Mouse (Mus musculus): Measurements from ENCODE around the gene Ccr3.
"Not testable (repeated sequence)": the region's sequence is repeated elsewhere in the genome, so short reads cannot be mapped to it uniquely, and the experiment has no call there.

The Ccr3 gene

GRCm38 (mm10) chr9:124021672-124022071 is at the start of gene Ccr3:
Gene Ccr3, plus strand, starts transcription at chr9:124021972.
- DNase-seq: no peak

GRCm38 (mm10) chr9:123975630-123976029 is 46.1 kb upstream of the Ccr3 start:
- DNase-seq: no peak

GRCm38 (mm10) chr9:123976876-123977663 is 44.7 kb upstream of the Ccr3 start:
- DNase-seq: no peak

DNA sequence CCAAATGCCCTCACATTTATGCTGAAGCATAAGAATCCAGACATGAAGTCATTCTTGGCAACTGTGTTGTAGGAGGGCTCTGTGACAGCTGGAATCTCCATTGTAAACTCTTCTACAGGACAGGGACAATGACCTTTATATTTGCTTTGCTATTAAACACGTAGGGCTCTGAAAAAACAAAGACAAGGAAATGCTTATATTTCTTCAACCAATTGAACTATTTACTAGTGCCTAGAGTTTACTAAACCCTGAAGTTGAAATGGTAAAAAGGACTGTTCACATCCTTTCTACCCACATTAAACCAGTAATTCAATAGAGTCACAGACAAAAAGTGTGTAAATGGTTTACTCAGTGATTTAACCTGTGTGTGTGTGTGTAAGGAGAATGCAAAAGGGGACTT is 43.5 kb upstream of the Ccr3 start, which contains the start of gene Ccr1l1:
TSS of gene Ccr1l1 (minus strand) at position 101 of the 400 bp plus-strand sequence.
- DNase-seq: no peak

DNA sequence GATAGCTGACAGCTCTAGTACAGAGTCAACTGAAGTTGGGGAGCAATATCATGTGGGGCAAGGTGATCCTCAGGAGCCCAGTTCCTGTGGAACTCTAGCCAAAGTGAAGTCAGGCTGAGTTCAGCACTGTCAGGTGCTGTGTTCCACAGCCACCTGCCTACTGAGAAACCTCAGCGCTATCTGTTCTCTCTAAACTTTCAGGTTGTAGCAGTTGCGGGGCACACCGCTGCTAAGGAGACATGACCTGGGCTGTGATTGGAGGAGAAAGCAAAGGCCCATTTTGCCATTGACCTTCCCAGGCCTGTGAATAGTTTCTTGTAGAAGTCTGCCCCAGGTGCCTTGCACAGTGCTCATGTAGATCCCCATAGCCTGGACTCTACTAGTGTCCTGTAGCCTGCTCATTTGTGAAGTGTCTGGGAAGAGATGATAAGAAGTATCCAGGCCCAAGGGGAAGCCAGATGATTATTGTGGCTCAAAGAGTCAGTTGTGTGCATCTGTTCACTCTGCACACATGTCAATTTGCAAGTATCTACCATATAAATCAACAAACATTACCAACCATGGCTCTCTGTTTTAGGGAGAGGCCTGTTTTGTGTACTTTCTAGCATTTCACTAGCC is 40.8 kb upstream of the Ccr3 start:
- not testable (repeated sequence) for DNase-seq

- no peak for DNase-seq
These were observed 39.9 kb upstream of the Ccr3 start for GRCm38 (mm10) chr9:123981909-123982308.

DNA sequence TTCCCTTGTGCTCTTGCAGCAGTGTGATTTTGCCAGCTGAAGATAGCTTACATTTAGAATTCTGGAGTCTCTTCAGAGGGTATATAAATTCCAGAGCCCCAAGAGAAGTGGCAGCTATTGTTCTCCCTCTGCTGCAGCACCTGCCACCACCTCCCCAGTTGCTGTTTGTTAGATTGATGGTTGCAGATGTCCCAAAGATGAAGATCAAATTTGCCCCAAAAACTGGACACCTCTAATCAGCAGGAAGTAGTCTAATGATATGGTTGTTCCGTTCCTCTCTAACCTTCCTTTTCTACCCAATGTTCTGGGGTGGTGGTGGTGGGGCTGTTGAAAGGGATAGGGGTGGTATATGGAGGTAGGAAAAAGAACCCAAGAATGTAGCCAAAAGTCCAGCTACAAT is 39.1 kb upstream of the Ccr3 start:
- no peak for DNase-seq

DNA sequence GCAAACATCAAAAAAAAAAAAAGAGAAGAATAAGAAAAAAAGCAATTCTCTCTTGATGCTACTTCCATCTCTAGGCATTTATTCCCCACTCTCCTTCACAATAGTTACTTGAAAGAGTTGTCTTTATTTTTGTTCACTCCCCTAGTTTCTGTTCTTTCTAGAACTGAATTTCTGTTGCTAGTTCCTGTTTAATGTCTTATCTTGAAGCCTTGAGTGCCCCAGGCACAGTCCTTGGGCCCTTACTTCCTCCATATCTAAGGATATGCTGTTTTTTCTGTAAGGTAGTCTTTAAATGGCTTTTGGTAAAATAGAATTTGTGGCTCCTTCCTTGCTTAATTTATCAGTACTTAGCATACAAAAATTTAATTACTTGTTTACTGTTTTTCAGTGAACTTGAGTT is 36.8 kb upstream of the Ccr3 start:
- no peak for DNase-seq

- no peak for DNase-seq
These were observed 35.6 kb upstream of the Ccr3 start for GRCm38 (mm10) chr9:123986217-123986616.

- DNase-seq: no peak
These were observed 32.1 kb upstream of the Ccr3 start for GRCm38 (mm10) chr9:123989671-123990070.

- no peak for DNase-seq
These were observed 30.4 kb upstream of the Ccr3 start for GRCm38 (mm10) chr9:123991312-123991906.

DNA sequence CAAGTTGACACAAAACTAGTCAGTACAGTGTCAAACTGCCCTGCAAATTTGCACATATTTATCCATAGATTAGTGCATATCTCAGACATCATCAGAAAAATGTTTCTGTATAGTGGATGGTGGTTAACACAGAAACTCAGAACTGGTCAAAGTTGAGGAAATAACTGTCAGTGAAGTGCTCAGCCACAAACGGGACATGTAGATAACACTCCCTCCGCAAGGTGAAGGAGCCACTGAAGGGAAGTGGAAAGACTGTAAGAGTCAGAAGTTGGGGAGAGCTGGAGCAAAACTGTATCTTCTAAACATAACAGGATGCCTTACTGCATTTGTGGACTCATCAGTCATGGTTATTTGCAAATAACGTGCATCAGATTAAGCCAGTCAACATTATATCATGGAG is 24.1 kb upstream of the Ccr3 start:
- no peak for DNase-seq

DNA sequence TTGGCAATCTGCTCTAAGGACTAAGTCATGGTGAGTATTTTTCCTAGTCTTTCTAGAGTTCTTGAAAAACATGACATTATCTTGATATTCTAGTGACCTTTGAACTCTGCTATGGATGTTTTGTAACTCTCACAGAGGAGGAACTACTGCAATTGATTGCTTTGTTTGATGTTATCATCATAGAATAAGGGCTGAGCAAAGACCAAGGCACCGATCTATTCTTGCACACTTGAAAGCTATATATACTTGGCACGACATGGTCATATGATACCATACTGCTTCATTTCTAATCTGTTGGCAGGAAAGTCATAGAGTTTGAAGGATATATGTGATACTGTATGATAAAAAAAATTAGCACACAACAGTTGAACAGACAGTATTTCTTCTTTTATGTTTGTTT is 22.0 kb upstream of the Ccr3 start:
- no peak for DNase-seq

- DNase-seq: no peak
These were observed 9.1 kb upstream of the Ccr3 start for GRCm38 (mm10) chr9:124012691-124013090.

- DNase-seq: no peak
These were observed 8.5 kb upstream of the Ccr3 start for GRCm38 (mm10) chr9:124013270-124013669.

- no peak for DNase-seq
These were observed 6.7 kb upstream of the Ccr3 start for GRCm38 (mm10) chr9:124014985-124015652.

DNA sequence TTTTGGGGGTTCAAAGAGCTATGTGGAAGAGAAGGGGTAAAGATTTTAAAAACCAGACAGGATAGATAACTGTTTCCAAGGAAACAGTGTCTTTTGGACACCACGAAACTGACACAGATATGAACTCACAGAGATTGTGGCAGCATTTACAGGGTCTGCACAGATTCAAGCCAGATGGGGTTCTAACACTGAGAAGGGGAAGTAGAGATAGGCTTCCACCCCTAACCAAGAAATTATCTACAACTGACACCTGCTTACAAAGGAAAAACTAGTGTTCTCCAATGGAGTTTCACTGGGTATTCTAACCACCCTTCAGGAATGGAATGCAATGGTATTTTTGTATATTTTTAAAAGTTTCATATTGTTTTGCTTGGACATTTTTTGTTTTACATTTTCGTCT is 5.7 kb upstream of the Ccr3 start:
- DNase-seq: no peak

DNA sequence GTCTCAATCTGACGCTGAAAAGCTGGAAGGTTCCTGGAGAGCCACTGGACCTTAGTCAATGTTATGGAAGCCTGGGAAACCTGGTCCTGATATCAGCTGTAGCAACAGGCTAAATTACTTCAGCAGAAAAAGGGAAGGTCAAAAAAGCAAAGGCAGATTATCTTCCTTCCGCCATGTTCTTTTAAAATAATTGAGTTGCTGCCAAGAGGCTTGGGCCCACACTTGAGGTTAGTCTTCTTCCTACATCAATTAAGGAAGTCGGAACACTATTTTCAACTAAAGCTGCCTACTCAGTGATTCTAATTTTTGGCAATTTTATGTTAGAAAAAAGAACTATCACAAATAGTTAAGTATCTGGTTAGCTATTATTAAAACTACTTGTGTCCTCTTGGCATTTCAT is 1.9 kb upstream of the Ccr3 start:
- DNase-seq: no peak

- no peak for DNase-seq
These were observed 11.6 kb downstream of the Ccr3 start for GRCm38 (mm10) chr9:124033345-124033744.

GRCm38 (mm10) chr9:124037707-124038106 is 15.9 kb downstream of the Ccr3 start:
- DNase-seq: peak; percentile 45

- no peak for DNase-seq
These were observed 16.4 kb downstream of the Ccr3 start for GRCm38 (mm10) chr9:124038158-124038582.

DNA sequence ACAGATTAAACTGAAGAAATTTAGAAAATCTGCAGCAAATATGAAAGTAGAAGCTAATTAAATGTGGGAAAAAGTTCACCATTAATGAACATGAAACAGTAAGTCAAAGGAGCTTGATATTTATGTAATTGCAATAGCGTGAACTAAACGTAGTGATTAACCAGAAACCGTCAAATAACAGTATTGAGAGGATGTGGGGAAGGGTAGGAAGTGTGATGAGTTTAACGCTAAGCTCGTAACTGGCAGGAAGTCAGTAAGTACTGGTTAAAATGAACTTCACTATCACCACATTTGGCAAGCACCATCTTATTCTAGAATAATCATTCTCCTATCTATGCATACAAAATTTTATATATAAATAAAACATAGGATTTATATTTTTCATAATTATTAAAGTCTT is 17.2 kb downstream of the Ccr3 start:
- DNase-seq: no peak

- no peak for DNase-seq
These were observed 19.2 kb downstream of the Ccr3 start for GRCm38 (mm10) chr9:124040932-124041331.

DNA sequence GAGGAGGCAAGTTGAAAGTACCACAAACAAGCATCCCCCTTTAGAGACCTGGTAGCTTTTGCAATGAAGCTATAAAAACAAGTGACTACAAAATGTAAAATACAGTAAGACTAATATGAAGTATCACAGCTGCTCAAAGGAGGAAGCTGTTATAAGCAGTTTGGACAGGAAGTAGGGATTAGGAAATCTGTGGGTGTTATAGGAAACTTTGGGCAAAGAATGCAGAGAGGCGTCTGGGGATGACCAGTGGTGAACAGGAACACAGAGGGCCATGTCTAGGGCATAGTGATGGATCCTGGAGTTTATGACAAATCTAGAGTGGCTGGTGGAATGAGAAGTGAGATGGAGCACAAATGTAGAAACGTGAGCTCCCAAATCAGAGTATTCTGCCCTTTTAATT is 31.8 kb downstream of the Ccr3 start:
- DNase-seq: no peak
